Mouse (Mus musculus): Measurements from ENCODE around the gene Dync1li1.
"Not testable (repeated sequence)": the region's sequence is repeated elsewhere in the genome, so short reads cannot be mapped to it uniquely, and the experiment has no call there.

Dync1li1 gene

GRCm38 (mm10) chr9:114688252-114688952 is at the start of gene Dync1li1:
Gene Dync1li1 (plus strand): TSS chr9:114688790.
- peak; percentile 95 to 98 for DNase-seq (ENCODE audit: low spot score in 2 of 2)

- no peak for DNase-seq (ENCODE audit: low spot score in 2 of 2)
These were observed 49.3 kb upstream of the Dync1li1 start for GRCm38 (mm10) chr9:114639186-114639748.

- peak; percentile 93 to 99 for DNase-seq (ENCODE audit: low spot score in 2 of 2)
These were observed 48.5 kb upstream of the Dync1li1 start, which contains the start of gene Cnot10 for GRCm38 (mm10) chr9:114639839-114640646. Gene Cnot10 (minus strand): TSS chr9:114640184.

- DNase-seq (ENCODE audit: low spot score in 2 of 2): no peak
These were observed 41.8 kb upstream of the Dync1li1 start for GRCm38 (mm10) chr9:114646556-114647505.

GRCm38 (mm10) chr9:114647506-114648432 is 40.8 kb upstream of the Dync1li1 start:
- no peak for DNase-seq (ENCODE audit: low spot score in 2 of 2)

GRCm38 (mm10) chr9:114648472-114648871 is 40.1 kb upstream of the Dync1li1 start:
- not testable (repeated sequence) for DNase-seq (ENCODE audit: low spot score in 2 of 2)

GRCm38 (mm10) chr9:114649371-114649770 is 39.2 kb upstream of the Dync1li1 start:
- DNase-seq (ENCODE audit: low spot score in 2 of 2): no peak

- DNase-seq (ENCODE audit: low spot score in 2 of 2): peak in 1 of 2 experiments; percentile 36
These were observed 37.5 kb upstream of the Dync1li1 start for GRCm38 (mm10) chr9:114650938-114651634.

- DNase-seq (ENCODE audit: low spot score in 2 of 2): no peak
These were observed 33.2 kb upstream of the Dync1li1 start for GRCm38 (mm10) chr9:114655356-114655755.

- no peak for DNase-seq (ENCODE audit: low spot score in 2 of 2)
These were observed 31.9 kb upstream of the Dync1li1 start for GRCm38 (mm10) chr9:114656701-114657100.

- no peak for DNase-seq (ENCODE audit: low spot score in 2 of 2)
These were observed 28.1 kb upstream of the Dync1li1 start for GRCm38 (mm10) chr9:114660506-114660905.

- DNase-seq (ENCODE audit: low spot score in 2 of 2): no peak
These were observed 27.6 kb upstream of the Dync1li1 start for GRCm38 (mm10) chr9:114660983-114661382.

GRCm38 (mm10) chr9:114661991-114662390 is 26.6 kb upstream of the Dync1li1 start:
- no peak for DNase-seq (ENCODE audit: low spot score in 2 of 2)

- DNase-seq (ENCODE audit: low spot score in 2 of 2): no peak
These were observed 24.8 kb upstream of the Dync1li1 start for GRCm38 (mm10) chr9:114663782-114664181.

GRCm38 (mm10) chr9:114666858-114667257 is 21.7 kb upstream of the Dync1li1 start:
- no peak for DNase-seq (ENCODE audit: low spot score in 2 of 2)

- DNase-seq (ENCODE audit: low spot score in 2 of 2): no peak
These were observed 20.5 kb upstream of the Dync1li1 start for GRCm38 (mm10) chr9:114668047-114668446.

GRCm38 (mm10) chr9:114669011-114669410 is 19.6 kb upstream of the Dync1li1 start:
- DNase-seq (ENCODE audit: low spot score in 2 of 2): no peak

GRCm38 (mm10) chr9:114671946-114672345 is 16.6 kb upstream of the Dync1li1 start:
- DNase-seq (ENCODE audit: low spot score in 2 of 2): no peak

GRCm38 (mm10) chr9:114672703-114673561 is 15.7 kb upstream of the Dync1li1 start:
- DNase-seq (ENCODE audit: low spot score in 2 of 2): no peak
